In the genomic region with DNA sequence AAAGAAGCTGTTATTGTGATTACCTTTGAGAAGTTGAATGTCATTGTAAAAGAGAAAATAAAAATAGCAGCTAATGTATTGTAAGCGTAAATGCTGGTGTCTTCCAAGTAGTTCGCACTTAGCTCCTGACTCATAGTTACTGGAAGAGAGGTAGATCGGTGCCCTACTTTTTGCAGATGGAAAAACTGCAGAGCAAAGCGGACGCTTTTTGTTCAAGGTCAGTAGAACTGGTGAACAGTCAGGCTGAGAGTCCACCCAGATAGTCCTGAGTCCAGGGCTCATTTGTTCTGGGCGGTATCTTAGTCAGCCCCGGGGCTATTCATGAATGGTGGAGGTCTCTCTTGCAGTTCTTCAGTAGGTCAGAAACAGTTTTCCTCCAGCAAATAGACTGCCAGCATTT, we compare ENCODE assay signal across 16 mouse cellular contexts. TPM values are rescaled to one million over a fixed set of nuclear protein-coding genes. Genes with fewer than 3 reads are reported as not detected.
A peak's percentile ranks its signal among the peaks of the same experiment; 100 is the strongest.
DNase-seq lines count a peak whose midpoint lies in the region; ATAC-seq lines count a peak whose summit lies in the region.
"Had no signal": no experiment of that assay in that cellular context is flagged by ENCODE, and none has a peak within 500 bp of the region (broad histone marks: within the 10 kb centered on the region; RNA-seq: fewer than 3 reads in every experiment).

No protein-coding gene starts in this region.

- no peak overlapping the region for H3K4me3 ChIP-seq in heart, embryonic 13.5 days
- no peak overlapping the region for H3K4me3 ChIP-seq in neural tube, embryonic 13.5 days
- H3K4me3 ChIP-seq in neural tube, embryonic 15.5 days (replicated peaks), result no peak overlapping the region
- H3K4me3 ChIP-seq: kidney, embryonic 15.5 days; midbrain, embryonic 12.5 days; stomach, embryonic 15.5 days had no signal

- no peak overlapping the region for H3K4me2 ChIP-seq in heart, embryonic 13.5 days
- H3K4me2 ChIP-seq in neural tube, embryonic 13.5 days, result no peak overlapping the region
- no peak overlapping the region for H3K4me2 ChIP-seq in neural tube, embryonic 15.5 days
- H3K4me2 ChIP-seq: kidney, embryonic 15.5 days; lung, embryonic 14.5 days; midbrain, embryonic 12.5 days; stomach, embryonic 15.5 days had no signal

- 73% methylated on average over 7 of the region's 7 CpGs for WGBS in heart, embryonic 13.5 days
- WGBS in neural tube, embryonic 13.5 days, result 93% methylated on average over 7 of the region's 7 CpGs
- WGBS in neural tube, embryonic 15.5 days, result 88% methylated on average over 7 of the region's 7 CpGs

- ATAC-seq in heart, embryonic 13.5 days (ENCODE audit: extremely low read depth, insufficient number of reproducible peaks, low FRiP score, low TSS enrichment), result no peak
- ATAC-seq in neural tube, embryonic 13.5 days (ENCODE audit: low read depth), result no peak
- ATAC-seq in neural tube, embryonic 15.5 days (ENCODE audit: low FRiP score), result no peak

- intact Hi-C loops in heart, postnatal 25 days (cut with DNase I), result no loop called here

- no peaks in the 10 kb centered on the region for H3K9me3 ChIP-seq in heart, embryonic 13.5 days
- H3K9me3 ChIP-seq in neural tube, embryonic 13.5 days, result no peaks in the 10 kb centered on the region
- H3K9me3 ChIP-seq in neural tube, embryonic 15.5 days (replicated peaks), result no peaks in the 10 kb centered on the region
- H3K9me3 ChIP-seq: kidney, embryonic 15.5 days; midbrain, embryonic 12.5 days; stomach, embryonic 15.5 days had no signal

- H3K27me3 ChIP-seq in heart, embryonic 13.5 days (replicated peaks), result no peaks in the 10 kb centered on the region
- H3K27me3 ChIP-seq in neural tube, embryonic 13.5 days, result no peaks in the 10 kb centered on the region
- no peaks in the 10 kb centered on the region for H3K27me3 ChIP-seq in neural tube, embryonic 15.5 days (replicated peaks)
- H3K27me3 ChIP-seq: kidney, embryonic 15.5 days; midbrain, embryonic 12.5 days; stomach, embryonic 15.5 days had no signal

- H3K27ac ChIP-seq in heart, embryonic 13.5 days (replicated peaks), result peak overlapping the region; percentile 55
- H3K27ac ChIP-seq in neural tube, embryonic 13.5 days (replicated peaks), result 0 out of 2 replicates have a peak overlapping the region, but pooled peaks have one; percentile 33
- no peak overlapping the region for H3K27ac ChIP-seq in neural tube, embryonic 15.5 days (replicated peaks)
- H3K27ac ChIP-seq: kidney, embryonic 15.5 days; macrophage; midbrain, embryonic 12.5 days; stomach, embryonic 15.5 days had no signal

- peak; percentile 32 for DNase-seq in adrenal gland, postnatal 14 days
- no peak for DNase-seq in adrenal gland, adult 18-20 months (ENCODE audit: low spot score in 2 of 2)
- DNase-seq in heart, postnatal 25 days (ENCODE audit: low spot score), result no peak
- DNase-seq in MN1 (ENCODE audit: low spot score), result no peak
- DNase-seq: cerebellum, adult 11 months; layer of hippocampus, postnatal 36 days; lung, embryonic 14.5 days; spleen, adult 18-20 months; thymus, postnatal 14 days had no signal

- peaks cover 35% of the 10 kb centered on the region for H3K36me3 ChIP-seq in heart, embryonic 13.5 days
- H3K36me3 ChIP-seq in neural tube, embryonic 13.5 days, result peaks cover 39% of the 10 kb centered on the region
- peaks cover 15% of the 10 kb centered on the region for H3K36me3 ChIP-seq in neural tube, embryonic 15.5 days

- H3K4me1 ChIP-seq in heart, embryonic 13.5 days, result peaks cover 55% of the 10 kb centered on the region
- H3K4me1 ChIP-seq in neural tube, embryonic 13.5 days (replicated peaks), result peaks cover 52% of the 10 kb centered on the region
- peaks cover 36% of the 10 kb centered on the region for H3K4me1 ChIP-seq in neural tube, embryonic 15.5 days

- no peak overlapping the region for H3K9ac ChIP-seq in heart, embryonic 13.5 days
- no peak overlapping the region for H3K9ac ChIP-seq in neural tube, embryonic 13.5 days
- H3K9ac ChIP-seq in neural tube, embryonic 15.5 days (replicated peaks), result no peak overlapping the region
- H3K9ac ChIP-seq: kidney, embryonic 15.5 days; lung, embryonic 14.5 days; midbrain, embryonic 12.5 days; stomach, embryonic 15.5 days had no signal

RNA-seq across cellular contexts. Expression of gene Kat6b, which starts 39.3 kb away (rescaled TPM):
- total RNA-seq in adrenal gland, postnatal 14 days (2021), result 43.4 and 45.3 TPM in 2 replicates
- 10 to 100 TPM; 31.3 to 32.2 TPM for total RNA-seq in adrenal gland, adult 18-20 months (2021)
- 9.8 and 11.8 TPM in 2 replicates for polyA plus RNA-seq in heart, embryonic 13.5 days (2015; fragmentation: Nextera tagmentation; extraction: Ambion mirVana)
- total RNA-seq in heart, postnatal 25 days (2021), result 10 to 100 TPM; 28.1 to 32.6 TPM
- 19.1 and 19.6 TPM in 2 replicates for polyA plus RNA-seq in neural tube, embryonic 13.5 days (2015; fragmentation: Nextera tagmentation; extraction: Ambion mirVana)
- polyA plus RNA-seq in neural tube, embryonic 15.5 days (2015; fragmentation: Nextera tagmentation; extraction: Ambion mirVana), result 16.1 and 18.8 TPM in 2 replicates
